Mouse (Mus musculus) gastrocnemius, adult 2 months (tissue): Measurements from ENCODE around the gene Mgea5. TPM values are rescaled to one million over a fixed set of nuclear protein-coding genes. Genes with fewer than 3 reads are reported as not detected.

Experiments used
- DNase-seq: peaks from one replicate; pipeline ENCODE4 v3.0.0; 2022
- H3K27ac ChIP-seq: fragments of 200-600 bp; 2 replicates; pipeline ENCODE4 v1.8.1; 2022; ENCODE audit warnings: mild to moderate bottlenecking
- H3K4me3 ChIP-seq: fragments of 200-600 bp; 2 replicates; pipeline ENCODE4 v1.8.1; 2022; ENCODE audit warnings: mild to moderate bottlenecking, moderate library complexity
- CTCF ChIP-seq: fragments of 200-600 bp; IDR thresholded peaks from 2 replicates; pipeline ENCODE4 v1.8.1; 2022; ENCODE audit warnings: antibody characterized with exemption, mild to moderate bottlenecking, moderate library complexity
- intact Hi-C: fragments of 180-260 bp; cut with DNase I; formaldehyde crosslinking; loops from one replicate; pipeline ENCODE4 v1.15.1; 2025
- long read RNA-seq, 2 experiments: library from polyadenylated mRNA; stranded (forward); transcript quantifications; one replicate each; pipeline ENCODE4 v2.0.0; 2021
- total RNA-seq, 2 experiments: library from RNA; stranded (reverse); gene quantifications; 2 replicates each; pipeline ENCODE4 v1.2.3; 2021

Mgea5 gene
- total RNA-seq, result 10 to 100 TPM; 35.2 to 41.8 TPM
- long read RNA-seq, experiment 1, full-length matches to known transcripts, result 9 of 15 reads
- long read RNA-seq, experiment 1, partial matches to known transcripts, result 1 of 15 reads
- long read RNA-seq, experiment 1, other reads (novel, unspliced or antisense), result 5 of 15 reads
- long read RNA-seq, experiment 2, full-length matches to known transcripts, result 9 of 16 reads
- long read RNA-seq, experiment 2, partial matches to known transcripts, result 3 of 16 reads
- long read RNA-seq, experiment 2, other reads (novel, unspliced or antisense), result 4 of 16 reads

- peak within 1 kb of the TSS; percentile 99 for H3K4me3 ChIP-seq
- peak; percentile 99 for DNase-seq
- TF ChIP-seq CTCF, result no peak
- H3K27ac ChIP-seq, result peak within 1 kb of the TSS; percentile 99
- intact Hi-C loops, result no loop called here
These were observed at the start of gene Mgea5 for GRCm38 (mm10) chr19:45783181-45783932. Gene Mgea5, minus strand, starts transcription at chr19:45783837.

GRCm38 (mm10) chr19:45830679-45831078 lies 47.0 kb upstream of the Mgea5 start:
- TF ChIP-seq CTCF, result no peak
- no peak for DNase-seq
- Histone ChIP-seq H3K4me3 (no peak overlapping the region), H3K27ac (no peak overlapping the region)
- intact Hi-C loops, result no loop called here

- Histone ChIP-seq H3K4me3 (no peak overlapping the region), H3K27ac (peak overlapping the region; percentile 48; the same call in 1 of the 2 replicates)
- intact Hi-C loops, result no loop called here
- no peak for DNase-seq
- TF ChIP-seq CTCF, result peak; percentile 22; the same call in 1 of the 2 replicates
These were observed 44.1 kb upstream of the Mgea5 start for GRCm38 (mm10) chr19:45827736-45828135.

GRCm38 (mm10) chr19:45827125-45827524 lies 43.5 kb upstream of the Mgea5 start:
- intact Hi-C loops, result no loop called here
- Histone ChIP-seq H3K27ac (peak overlapping the region; percentile 48; the same call in 1 of the 2 replicates), H3K4me3 (no peak overlapping the region)
- no peak for DNase-seq
- TF ChIP-seq CTCF, result no peak

GRCm38 (mm10) chr19:45826146-45826545 lies 42.5 kb upstream of the Mgea5 start:
- intact Hi-C loops, result no loop called here
- Histone ChIP-seq H3K4me3 (no peak overlapping the region), H3K27ac (no peak overlapping the region)
- no peak for DNase-seq
- TF ChIP-seq CTCF, result no peak

GRCm38 (mm10) chr19:45821832-45822231 lies 38.2 kb upstream of the Mgea5 start:
- Histone ChIP-seq H3K4me3 (no peak overlapping the region), H3K27ac (no peak overlapping the region)
- intact Hi-C loops, result no loop called here
- TF ChIP-seq CTCF, result no peak
- no peak for DNase-seq

- no peak for TF ChIP-seq CTCF
- intact Hi-C loops, result no loop called here
- Histone ChIP-seq H3K27ac (no peak overlapping the region; the same call in 1 of the 2 replicates), H3K4me3 (no peak overlapping the region)
- DNase-seq, result no peak
These were observed 34.3 kb upstream of the Mgea5 start for GRCm38 (mm10) chr19:45817816-45818490.

- Histone ChIP-seq H3K27ac (no peak overlapping the region), H3K4me3 (no peak overlapping the region)
- DNase-seq, result no peak
- no peak for TF ChIP-seq CTCF
- intact Hi-C loops, result no loop called here
These were observed 33.1 kb upstream of the Mgea5 start for GRCm38 (mm10) chr19:45816727-45817126.

GRCm38 (mm10) chr19:45815831-45816405 lies 32.3 kb upstream of the Mgea5 start, which contains the start of gene Kcnip2:
Gene Kcnip2, minus strand, starts transcription at chr19:45816061.
- DNase-seq, result peak; percentile 39
- H3K27ac ChIP-seq, result no peak within 1 kb of the TSS
- intact Hi-C loops, result no loop called here
- TF ChIP-seq CTCF, result peak; percentile 61
- H3K4me3 ChIP-seq, result peak within 1 kb of the TSS; percentile 58

GRCm38 (mm10) chr19:45815170-45815569 lies 31.5 kb upstream of the Mgea5 start:
- Histone ChIP-seq H3K27ac (no peak overlapping the region), H3K4me3 (no peak overlapping the region)
- no peak for DNase-seq
- no peak for TF ChIP-seq CTCF
- intact Hi-C loops, result no loop called here

- TF ChIP-seq CTCF, result no peak
- no peak overlapping the region for H3K4me3 ChIP-seq
- intact Hi-C loops, result loop anchor here (2.0 kb wide), 2 partner anchors 139 to 201 kb away; no protein-coding TSS in a partner anchor
- no peak overlapping the region for H3K27ac ChIP-seq
- no peak for DNase-seq
These were observed 30.2 kb upstream of the Mgea5 start for GRCm38 (mm10) chr19:45813801-45814200.

GRCm38 (mm10) chr19:45813263-45813662 lies 29.6 kb upstream of the Mgea5 start:
- Histone ChIP-seq H3K27ac (no peak overlapping the region), H3K4me3 (no peak overlapping the region)
- intact Hi-C loops, result loop anchor here (2.0 kb wide), 2 partner anchors 140 to 202 kb away; no protein-coding TSS in a partner anchor
- peak; percentile 87 for TF ChIP-seq CTCF
- peak; percentile 89 for DNase-seq
